Mouse (Mus musculus) hindbrain, embryonic 13.5 days (tissue): Measurements from ENCODE around the gene Gm11077. TPM values are rescaled to one million over a fixed set of nuclear protein-coding genes. Genes with fewer than 3 reads are reported as not detected.

ENCODE experiments used
- ATAC-seq: fragments of 200-750 bp; cut with Nextera tagmentation; 2 replicates; pipeline ENCODE4 v1.8.0; 2017; ENCODE audit warnings: moderate TSS enrichment; ENCODE audit not compliant: low FRiP score
- H3K27ac ChIP-seq: fragments of 300-500 bp; sonication (generic); 2 replicates; pipeline ENCODE4 v1.5.1; 2015; ENCODE audit warnings: inconsistent platforms, mild to moderate bottlenecking, moderate library complexity
- H3K27me3 ChIP-seq: fragments of 300-500 bp; sonication (generic); 2 replicates; pipeline ENCODE4 v1.6.1; 2015; ENCODE audit warnings: mild to moderate bottlenecking, inconsistent platforms
- H3K36me3 ChIP-seq: fragments of 300-500 bp; sonication (generic); 2 replicates; pipeline ENCODE4 v1.6.1; 2015; ENCODE audit warnings: mild to moderate bottlenecking, inconsistent platforms
- H3K4me1 ChIP-seq: fragments of 300-500 bp; sonication (generic); replicated peaks from 2 replicates; pipeline ENCODE4 v1.6.1; 2015; ENCODE audit warnings: inconsistent platforms
- H3K4me2 ChIP-seq: fragments of 300-500 bp; sonication (generic); 2 replicates; pipeline ENCODE4 v1.6.1; 2015; ENCODE audit warnings: inconsistent platforms, mild to moderate bottlenecking, moderate library complexity
- H3K4me3 ChIP-seq: fragments of 300-500 bp; sonication (generic); 2 replicates; pipeline ENCODE4 v1.5.1; 2015; ENCODE audit warnings: mild to moderate bottlenecking, inconsistent platforms
- H3K9ac ChIP-seq: fragments of 300-500 bp; sonication (generic); 2 replicates; pipeline ENCODE4 v1.6.1; 2015; ENCODE audit warnings: mild to moderate bottlenecking, inconsistent platforms
- H3K9me3 ChIP-seq: fragments of 300-500 bp; sonication (generic); 2 replicates; pipeline ENCODE4 v1.6.1; 2016; ENCODE audit warnings: inconsistent platforms
- WGBS: fragments of 180-500 bp; shearing (Covaris S2); methylation state at CpG from one replicate; pipeline ENCODE4 v1.1.7; 2015; 5-methylcytosine and 5-hydroxymethylcytosine counted together
- polyA plus RNA-seq: library from polyadenylated mRNA; unstranded; fragments of >200 nt; fragmentation: Nextera tagmentation; extraction: Ambion mirVana; gene quantifications from 2 replicates; pipeline ENCODE4 v1.2.1, GENCODE M21; 2015

The Gm11077 gene
- polyA plus RNA-seq = not detected in 2 replicates

DNA sequence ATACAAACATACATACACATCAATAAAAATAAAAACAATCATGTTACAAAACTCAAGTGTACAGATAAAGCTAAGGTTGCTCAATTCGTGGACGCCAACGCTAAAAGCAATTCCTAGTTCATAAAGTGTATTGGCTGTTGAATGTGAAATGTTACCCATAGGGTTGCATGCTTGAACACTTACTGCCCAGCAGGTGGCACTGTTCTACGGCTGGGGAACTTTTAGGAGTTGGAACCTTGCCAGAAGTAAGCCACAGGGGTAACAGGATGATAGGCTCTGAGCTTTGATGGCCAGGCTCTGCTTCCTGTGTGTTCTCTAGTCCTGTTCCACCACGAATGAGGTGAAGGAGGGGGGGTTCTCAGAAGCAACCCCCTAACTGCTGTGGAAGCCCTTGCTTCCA lies at the start of gene Gm11077:
Gm11077 (plus strand) TSS at position 13 of the 400 bp plus-strand sequence.
- 95% methylated on average over 5 of the region's 5 CpGs for WGBS
- H3K36me3 ChIP-seq = no peaks in the 10 kb centered on the region
- ATAC-seq = no peak

DNA sequence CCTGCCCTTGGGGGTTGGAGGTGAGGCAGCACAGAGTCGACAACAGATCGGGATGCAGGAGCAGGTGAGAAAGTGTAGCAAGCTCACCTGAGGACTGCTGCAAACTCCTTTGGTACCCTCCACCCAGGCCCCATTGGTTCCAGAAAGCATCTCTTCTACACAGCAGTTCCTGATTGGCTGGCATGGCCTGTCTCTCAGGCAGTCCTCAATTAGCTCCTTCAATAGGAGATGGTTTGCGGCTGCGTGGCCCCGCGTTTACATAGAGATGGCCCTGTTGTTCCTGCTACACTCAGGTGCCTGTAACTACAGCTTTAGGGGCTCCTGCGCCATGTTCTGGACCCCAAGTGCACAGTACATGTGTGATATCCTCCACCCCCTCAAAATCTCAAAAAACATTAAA lies 48.4 kb upstream of the Gm11077 start:
- H3K27ac ChIP-seq = no peak overlapping the region
- peaks cover 46% of the 10 kb centered on the region for H3K4me1 ChIP-seq
- no peaks in the 10 kb centered on the region for H3K36me3 ChIP-seq
- 39% methylated on average over 7 of the region's 7 CpGs for WGBS
- no peak overlapping the region for H3K4me2 ChIP-seq
- H3K27me3 ChIP-seq = no peaks in the 10 kb centered on the region
- H3K9ac ChIP-seq = no peak overlapping the region
- no peak overlapping the region for H3K4me3 ChIP-seq
- ATAC-seq = no peak
- no peaks in the 10 kb centered on the region for H3K9me3 ChIP-seq

More for the DNA sequence above, at the start of gene Gm11077:
- no peaks in the 10 kb centered on the region for H3K27me3 ChIP-seq
- no peak within 1 kb of the TSS for H3K4me2 ChIP-seq
- no peaks in the 10 kb centered on the region; the same call in 1 of the 2 replicates for H3K4me1 ChIP-seq
- no peak within 1 kb of the TSS for H3K4me3 ChIP-seq
- H3K9me3 ChIP-seq = 0 out of 2 replicates have a peak, but pooled peaks cover 3% of the 10 kb centered on the region
- no peak within 1 kb of the TSS for H3K27ac ChIP-seq
- no peak within 1 kb of the TSS for H3K9ac ChIP-seq

DNA sequence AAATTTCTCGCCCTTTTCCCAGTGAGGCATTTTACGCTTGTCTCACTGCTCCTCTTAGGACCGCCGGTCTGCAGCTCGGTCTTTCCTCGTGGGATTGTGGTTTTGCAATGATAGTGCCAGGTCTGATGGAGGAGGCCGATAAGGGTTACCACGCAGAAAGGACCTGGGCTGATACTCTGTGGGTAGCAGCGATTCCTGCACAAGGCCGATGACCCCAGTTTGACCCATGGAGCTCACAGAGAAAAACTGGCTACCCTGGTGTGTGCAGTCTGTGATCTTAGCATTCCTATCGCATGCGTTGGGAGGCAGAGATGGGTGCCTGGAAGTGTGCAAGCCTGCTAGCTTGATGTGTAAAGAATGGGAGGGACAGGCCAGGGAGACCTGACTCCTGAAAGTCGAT lies 46.3 kb upstream of the Gm11077 start:
- Histone ChIP-seq H3K27me3 (no peaks in the 10 kb centered on the region), H3K4me3 (no peak overlapping the region), H3K4me2 (no peak overlapping the region), H3K9me3 (no peaks in the 10 kb centered on the region), H3K27ac (no peak overlapping the region), H3K36me3 (no peaks in the 10 kb centered on the region), H3K9ac (no peak overlapping the region; the same call in 1 of the 2 replicates), H3K4me1 (peaks cover 33% of the 10 kb centered on the region)
- no peak for ATAC-seq
- 36% methylated on average over 13 of the region's 13 CpGs for WGBS

DNA sequence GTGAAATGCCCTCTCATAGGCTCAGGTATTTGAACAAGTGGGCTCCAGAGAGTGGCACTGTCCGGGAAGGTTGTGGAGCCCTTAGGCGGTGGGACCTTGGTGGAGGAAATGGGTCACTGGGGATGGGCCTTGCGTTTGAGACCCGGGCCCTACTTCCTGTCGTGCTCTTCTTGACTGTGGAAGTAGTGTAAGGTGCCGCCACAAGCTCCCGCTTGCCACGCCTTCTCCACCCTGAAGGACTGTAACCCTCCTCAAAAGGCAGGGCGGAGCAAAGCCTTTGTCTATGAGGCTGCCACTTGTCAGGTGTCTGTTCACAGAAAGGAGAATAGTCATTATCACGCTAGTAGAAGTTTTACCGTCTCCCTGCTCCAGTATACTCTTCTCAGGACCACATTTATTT lies 44.7 kb upstream of the Gm11077 start:
- no peak overlapping the region for H3K27ac ChIP-seq
- H3K4me2 ChIP-seq = no peak overlapping the region
- H3K9ac ChIP-seq = no peak overlapping the region
- WGBS = 90% methylated on average over 11 of the region's 11 CpGs
- no peaks in the 10 kb centered on the region for H3K36me3 ChIP-seq
- ATAC-seq = no peak
- H3K4me3 ChIP-seq = no peak overlapping the region
- peaks cover 18% of the 10 kb centered on the region for H3K4me1 ChIP-seq
- H3K9me3 ChIP-seq = no peaks in the 10 kb centered on the region
- H3K27me3 ChIP-seq = no peaks in the 10 kb centered on the region

DNA sequence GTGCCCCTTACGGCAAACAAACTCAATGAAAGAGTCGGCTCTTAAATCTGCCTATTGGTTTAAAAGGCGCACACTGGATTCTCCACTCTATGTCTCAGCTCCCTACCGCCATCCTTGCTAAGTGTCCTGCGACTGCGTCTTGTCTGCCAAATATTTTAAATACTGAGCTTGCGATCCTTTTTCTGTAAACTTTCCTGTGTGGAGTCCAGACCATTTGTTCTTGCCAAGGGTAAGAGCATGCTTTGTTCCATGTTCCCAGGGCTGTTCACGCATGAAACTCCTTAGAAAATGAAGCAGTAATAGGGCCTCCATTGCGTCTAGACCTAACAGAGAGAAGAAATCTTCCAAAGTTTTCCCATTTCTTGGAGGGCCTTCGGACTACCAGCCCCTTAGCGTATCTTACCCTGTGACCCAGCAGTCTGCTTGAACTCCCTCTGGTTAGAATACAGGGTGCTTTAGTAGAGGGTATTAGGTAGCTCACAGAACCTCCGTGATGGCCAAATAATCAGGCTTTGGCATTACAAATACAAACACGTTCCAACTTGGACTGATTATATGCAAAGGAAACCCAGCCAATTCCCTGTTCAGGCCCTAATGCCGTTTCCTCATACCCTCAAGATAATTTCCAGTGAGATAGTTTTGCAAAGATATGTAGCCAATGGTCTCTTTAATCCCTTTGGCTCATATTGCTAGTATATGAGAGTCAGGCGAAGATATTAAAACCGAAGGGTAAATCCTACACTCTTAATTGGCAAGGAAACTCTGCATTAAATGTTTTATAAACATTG lies 39.3 kb upstream of the Gm11077 start:
- Histone ChIP-seq H3K27ac (no peak overlapping the region), H3K9me3 (no peaks in the 10 kb centered on the region), H3K9ac (no peak overlapping the region), H3K4me1 (no peaks in the 10 kb centered on the region), H3K4me2 (no peak overlapping the region), H3K4me3 (no peak overlapping the region), H3K27me3 (no peaks in the 10 kb centered on the region), H3K36me3 (no peaks in the 10 kb centered on the region)
- WGBS = 89% methylated on average over 16 of the region's 16 CpGs
- ATAC-seq = no peak

DNA sequence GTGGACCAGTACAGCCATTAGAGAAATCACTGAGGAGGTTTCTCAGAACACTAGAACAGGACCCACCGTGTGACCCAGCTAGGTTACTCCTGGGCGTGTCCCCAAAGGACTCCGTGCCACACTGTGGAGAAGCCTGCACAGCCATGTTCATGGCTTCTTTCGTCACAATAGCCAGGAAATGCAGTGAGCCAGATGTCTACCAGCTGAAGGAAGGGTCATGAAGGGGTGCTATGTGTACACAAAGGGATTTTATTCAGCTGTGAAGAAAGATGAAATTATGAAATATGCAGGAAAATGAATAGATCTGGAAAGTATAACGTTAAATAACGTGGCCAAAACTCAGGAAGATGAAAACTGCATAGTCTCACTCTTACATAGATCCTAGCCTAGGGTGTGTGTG lies 36.9 kb upstream of the Gm11077 start:
- H3K4me2 ChIP-seq = no peak overlapping the region
- no peak overlapping the region for H3K9ac ChIP-seq
- whole genome bisulfite sequencing = 89% methylated on average over 6 of the region's 6 CpGs
- no peaks in the 10 kb centered on the region for H3K36me3 ChIP-seq
- H3K4me1 ChIP-seq = peaks cover 16% of the 10 kb centered on the region
- H3K9me3 ChIP-seq = no peaks in the 10 kb centered on the region
- no peaks in the 10 kb centered on the region for H3K27me3 ChIP-seq
- no peak overlapping the region for H3K4me3 ChIP-seq
- no peak for ATAC-seq
- H3K27ac ChIP-seq = no peak overlapping the region

DNA sequence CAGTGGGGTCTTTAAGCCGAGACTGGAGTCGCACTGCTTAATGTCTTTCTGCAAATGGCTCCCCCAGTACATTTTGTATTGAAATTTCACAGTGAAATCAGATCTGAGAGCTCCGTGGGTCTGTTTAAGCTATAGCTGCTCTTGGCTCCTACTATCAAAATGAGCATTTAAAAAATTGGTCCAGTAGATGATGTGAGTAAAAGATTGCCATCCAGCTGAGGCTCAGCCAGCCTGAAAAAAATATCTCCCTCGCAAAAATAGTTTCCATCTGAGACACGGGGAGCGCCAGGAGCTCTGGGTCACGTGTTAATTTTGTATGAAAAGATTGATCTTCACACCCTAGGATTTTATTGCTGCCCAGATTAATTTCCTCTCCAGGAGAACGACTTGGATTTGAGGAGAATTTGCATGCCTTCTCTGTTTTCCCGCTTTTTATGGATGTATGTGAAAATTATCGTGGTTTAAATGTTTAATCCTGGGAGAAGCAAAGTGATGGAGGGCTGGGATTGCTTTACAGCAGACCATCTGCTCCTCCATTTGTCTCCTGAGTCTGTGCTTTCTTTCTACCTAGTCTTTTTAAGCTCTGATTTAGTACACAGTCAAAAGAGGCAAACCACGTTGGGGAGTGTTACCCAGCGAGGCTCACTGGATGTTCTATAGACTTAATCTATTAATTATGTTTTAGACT lies 32.7 kb upstream of the Gm11077 start:
- Histone ChIP-seq H3K36me3 (no peaks in the 10 kb centered on the region), H3K9me3 (no peaks in the 10 kb centered on the region), H3K27me3 (no peaks in the 10 kb centered on the region), H3K4me2 (peak overlapping the region; percentile 17; the same call in 1 of the 2 replicates), H3K4me1 (peaks cover 16% of the 10 kb centered on the region), H3K4me3 (no peak overlapping the region), H3K9ac (no peak overlapping the region), H3K27ac (peak overlapping the region; percentile 45)
- WGBS = 52% methylated on average over 12 of the region's 12 CpGs
- peak; percentile 30; the same call in 1 of the 2 replicates for ATAC-seq

DNA sequence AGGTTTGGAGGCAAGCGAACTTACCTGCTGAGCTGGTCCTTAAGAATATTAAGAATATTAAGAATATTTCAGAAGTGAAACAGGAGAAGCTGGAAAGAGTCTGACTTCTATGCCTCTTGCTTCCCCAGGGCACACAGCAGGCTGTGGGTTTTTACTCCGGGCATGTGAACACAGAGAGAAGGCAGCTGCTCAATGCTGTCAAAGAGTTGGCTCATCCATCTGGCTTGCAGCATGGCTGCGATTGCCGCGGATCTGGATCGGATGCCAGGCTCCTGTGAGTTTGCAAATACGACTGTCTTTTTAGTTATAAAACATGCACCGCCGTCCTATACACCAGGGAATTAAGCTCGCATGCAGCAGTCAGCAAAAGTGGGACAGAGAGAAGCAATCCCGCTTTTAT lies 31.1 kb upstream of the Gm11077 start:
- H3K36me3 ChIP-seq = no peaks in the 10 kb centered on the region
- no peak overlapping the region for H3K4me2 ChIP-seq
- WGBS = 77% methylated on average over 11 of the region's 11 CpGs
- ATAC-seq = no peak
- no peaks in the 10 kb centered on the region for H3K27me3 ChIP-seq
- peaks cover 16% of the 10 kb centered on the region for H3K4me1 ChIP-seq
- H3K9me3 ChIP-seq = no peaks in the 10 kb centered on the region
- H3K9ac ChIP-seq = no peak overlapping the region
- no peak overlapping the region for H3K27ac ChIP-seq
- H3K4me3 ChIP-seq = no peak overlapping the region

DNA sequence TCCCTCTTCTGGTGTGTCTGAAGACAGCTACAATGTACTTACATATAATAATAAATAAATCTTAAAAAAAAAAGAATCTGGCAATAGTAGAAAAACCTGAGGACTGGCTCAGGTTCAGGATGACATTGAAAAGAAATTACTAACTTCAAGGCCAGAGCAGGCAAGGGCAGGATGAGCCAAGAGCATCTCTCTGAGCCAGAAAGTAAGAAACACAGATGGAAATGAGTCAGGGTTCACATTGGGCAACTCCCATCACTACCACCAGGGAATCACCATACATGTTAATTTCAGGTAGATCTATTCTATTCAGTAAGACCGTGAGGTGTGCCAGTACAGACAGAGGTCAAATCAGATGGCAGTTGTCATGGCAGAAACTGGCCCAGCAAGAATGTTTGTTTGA lies 30.5 kb upstream of the Gm11077 start:
- Histone ChIP-seq H3K4me1 (peaks cover 16% of the 10 kb centered on the region), H3K27ac (no peak overlapping the region), H3K27me3 (no peaks in the 10 kb centered on the region), H3K4me2 (no peak overlapping the region), H3K9ac (no peak overlapping the region), H3K36me3 (no peaks in the 10 kb centered on the region), H3K4me3 (no peak overlapping the region), H3K9me3 (no peaks in the 10 kb centered on the region)
- 93% methylated on average over 1 of the region's 1 CpGs for WGBS
- ATAC-seq = no peak

DNA sequence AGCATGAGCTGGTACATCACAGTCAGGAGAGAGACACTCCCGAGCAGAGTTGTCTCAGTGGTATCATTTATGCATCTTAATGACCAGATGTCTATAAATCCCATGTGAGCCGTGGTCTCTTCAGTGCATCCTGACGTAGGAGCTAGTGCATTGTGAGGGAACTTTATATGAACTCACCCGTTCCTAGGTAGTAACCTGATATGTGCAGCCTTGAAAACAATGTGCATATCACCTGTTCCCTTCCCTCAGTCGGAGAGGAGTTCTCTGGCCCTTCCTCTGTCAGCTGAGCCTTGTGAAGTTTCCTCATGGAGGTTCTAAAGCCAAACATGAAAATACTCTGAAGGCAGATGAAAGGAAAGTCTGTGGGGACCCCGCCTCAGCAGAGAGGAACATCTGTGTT lies 27.8 kb upstream of the Gm11077 start:
- ATAC-seq = no peak
- WGBS = 80% methylated on average over 6 of the region's 6 CpGs

DNA sequence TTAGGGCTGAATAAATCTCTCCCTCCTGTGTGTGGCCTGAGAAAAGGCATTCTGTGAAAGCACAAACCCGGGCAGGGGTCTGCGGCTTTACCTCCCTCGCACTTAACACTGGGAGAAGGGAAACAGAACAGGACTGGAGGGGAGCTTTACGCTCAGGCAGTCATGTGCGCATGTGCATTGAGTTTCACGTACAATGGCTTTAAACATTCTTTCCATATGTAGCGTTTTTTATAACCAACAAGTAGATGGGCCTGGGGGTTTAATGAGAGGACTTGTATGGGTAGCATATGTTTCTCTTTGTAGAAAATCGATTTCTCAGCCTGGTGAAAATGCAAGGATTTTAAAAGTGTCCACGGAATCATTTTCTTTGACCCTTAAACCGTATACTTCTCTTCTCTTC lies 24.0 kb upstream of the Gm11077 start:
- Histone ChIP-seq H3K9ac (no peak overlapping the region), H3K9me3 (no peaks in the 10 kb centered on the region), H3K36me3 (no peaks in the 10 kb centered on the region), H3K4me2 (no peak overlapping the region), H3K27me3 (no peaks in the 10 kb centered on the region), H3K4me3 (no peak overlapping the region), H3K27ac (no peak overlapping the region), H3K4me1 (no peaks in the 10 kb centered on the region)
- 90% methylated on average over 10 of the region's 10 CpGs for WGBS
- no peak for ATAC-seq

More for the DNA sequence above, 27.8 kb upstream of the Gm11077 start:
- Histone ChIP-seq H3K27ac (no peak overlapping the region), H3K27me3 (no peaks in the 10 kb centered on the region), H3K9ac (no peak overlapping the region), H3K4me3 (no peak overlapping the region), H3K9me3 (no peaks in the 10 kb centered on the region), H3K4me1 (peaks cover 7% of the 10 kb centered on the region), H3K36me3 (no peaks in the 10 kb centered on the region), H3K4me2 (no peak overlapping the region)

DNA sequence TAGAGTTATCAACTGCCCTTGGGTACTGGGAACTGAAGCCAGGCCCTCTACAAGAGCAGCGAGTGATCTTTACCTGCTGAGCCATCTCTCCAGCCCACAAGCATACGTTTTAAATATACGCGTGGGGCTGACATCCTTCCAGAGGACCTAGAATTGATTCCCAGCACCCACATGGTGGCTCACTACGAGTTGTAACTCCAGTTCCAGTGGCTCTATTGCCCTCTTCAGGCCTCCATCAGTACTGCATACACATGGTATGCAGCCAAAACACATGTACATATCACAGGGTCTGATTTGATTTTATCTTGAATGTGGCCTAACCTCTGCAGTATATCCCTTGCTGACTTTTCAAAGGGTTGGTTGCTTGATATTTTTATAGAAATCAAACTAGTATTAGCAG lies 23.0 kb upstream of the Gm11077 start:
- Histone ChIP-seq H3K27ac (no peak overlapping the region), H3K9me3 (no peaks in the 10 kb centered on the region), H3K4me1 (no peaks in the 10 kb centered on the region), H3K9ac (no peak overlapping the region), H3K36me3 (no peaks in the 10 kb centered on the region), H3K4me2 (no peak overlapping the region), H3K4me3 (no peak overlapping the region), H3K27me3 (no peaks in the 10 kb centered on the region)
- no peak for ATAC-seq
- WGBS = 92% methylated on average over 5 of the region's 5 CpGs

DNA sequence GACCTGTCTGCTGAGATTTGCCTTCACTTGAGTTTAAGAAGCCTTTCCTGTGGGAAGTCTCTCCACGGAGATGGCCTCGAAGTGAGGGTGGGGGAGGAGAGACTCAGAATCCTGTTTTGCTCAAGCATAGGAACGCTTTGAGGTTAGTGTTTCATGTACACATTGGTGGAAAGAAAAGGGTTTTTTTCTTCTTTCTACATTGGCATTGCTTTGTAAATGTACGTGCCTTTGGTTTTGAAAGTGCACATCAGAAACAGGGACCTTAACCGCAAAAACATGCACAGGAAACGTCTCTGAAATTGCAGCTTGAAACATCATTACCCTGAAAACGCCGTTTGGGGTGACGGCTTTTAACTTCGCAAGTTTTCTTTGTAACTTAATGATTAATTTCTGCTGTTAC lies 21.0 kb upstream of the Gm11077 start:
- H3K9ac ChIP-seq = no peak overlapping the region

More for the DNA sequence above, 21.0 kb upstream of the Gm11077 start:
- ATAC-seq = no peak
- Histone ChIP-seq H3K27ac (no peak overlapping the region), H3K4me1 (no peaks in the 10 kb centered on the region), H3K4me3 (no peak overlapping the region), H3K27me3 (no peaks in the 10 kb centered on the region), H3K9me3 (no peaks in the 10 kb centered on the region), H3K36me3 (no peaks in the 10 kb centered on the region), H3K4me2 (no peak overlapping the region)
- 89% methylated on average over 10 of the region's 10 CpGs for WGBS
